Mouse (Mus musculus) heart, adult 9 months (tissue): Measurements from ENCODE around the gene Eif3b.

Source experiments
- DNase-seq, 2 experiments: peaks; one replicate each; pipeline ENCODE4 v3.0.0; 2022; ENCODE audit warnings: low spot score in 2 of 2

The Eif3b gene

GRCm38 (mm10) chr5:140472336-140472735, 53.2 kb downstream of the Eif3b start:
- no peak for DNase-seq

GRCm38 (mm10) chr5:140481458-140481857, 62.3 kb downstream of the Eif3b start:
- no peak for DNase-seq

GRCm38 (mm10) chr5:140491142-140491541, 72.0 kb downstream of the Eif3b start:
- DNase-seq: no peak

GRCm38 (mm10) chr5:140492684-140493233, 73.6 kb downstream of the Eif3b start:
- DNase-seq: no peak
